Mouse (Mus musculus) CD8-positive naive resting alpha-beta T cell, adult 2 months (primary cell): Measurements from ENCODE around the gene Zfp616.

Source experiments
- DNase-seq, 2 experiments: peaks; one replicate each; pipeline ENCODE4 v3.0.0; 2022; ENCODE audit warnings: low read depth in 2 of 2, low spot score in 2 of 2

Zfp616 gene

DNA sequence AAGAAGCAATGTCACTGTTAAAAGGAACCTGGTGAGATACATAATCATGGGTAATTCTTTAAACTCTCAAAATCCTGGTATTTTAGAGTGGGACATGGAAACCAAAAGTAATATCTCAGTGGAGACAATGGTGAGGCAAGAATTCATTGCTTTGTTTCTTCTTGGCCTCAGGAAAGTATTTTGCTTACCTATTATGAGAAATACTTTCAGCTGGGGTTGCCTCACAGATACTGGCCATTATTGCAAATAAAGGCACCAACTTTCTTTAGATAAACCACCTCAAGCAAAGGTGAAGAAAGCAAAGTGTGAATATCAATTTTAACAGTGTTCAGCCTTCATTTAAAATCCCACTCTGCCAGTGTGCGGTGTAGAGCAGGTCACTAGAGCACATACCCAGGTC is at the start of gene Zfp616:
Zfp616 (plus strand) TSS at position 301 of the 400 bp plus-strand sequence.
- DNase-seq: no peak

DNA sequence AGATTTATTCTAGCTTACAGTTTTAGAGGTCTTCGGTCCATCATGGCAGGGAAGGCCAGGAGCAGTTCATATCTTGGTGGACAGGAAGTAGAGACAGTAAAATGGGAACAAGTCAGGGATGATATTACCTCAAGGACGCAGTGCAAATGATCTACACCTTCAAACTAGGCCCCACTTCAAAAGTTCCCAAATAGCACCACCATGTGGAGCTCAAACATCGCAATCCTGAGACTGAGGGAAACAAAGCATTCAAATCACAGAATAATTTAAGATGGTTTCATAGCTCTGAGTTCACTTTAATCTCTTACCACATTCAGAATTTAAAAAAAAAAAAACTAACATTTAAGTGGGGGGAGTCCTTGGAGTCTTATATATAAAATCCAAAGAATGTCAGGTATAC is 18.4 kb upstream of the Zfp616 start:
- DNase-seq: no peak

DNA sequence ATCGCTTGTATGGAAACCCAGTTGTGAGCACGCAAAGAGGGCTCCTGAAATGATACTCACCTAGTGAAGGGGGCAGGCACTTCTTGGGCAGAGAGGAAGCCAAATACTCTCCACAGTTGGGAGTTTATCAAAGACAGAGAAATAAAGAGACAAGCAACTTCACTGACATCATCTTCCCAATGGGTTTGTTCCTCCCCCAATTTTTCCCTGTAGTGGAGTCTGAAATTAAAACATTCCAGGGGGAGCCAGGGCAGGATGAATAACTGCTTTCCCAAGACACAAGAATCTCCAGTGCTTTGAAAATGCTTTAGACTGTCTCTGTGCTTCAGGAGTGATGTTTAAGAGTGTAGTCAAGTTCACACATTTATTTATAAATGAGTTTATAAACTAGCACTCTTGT is 13.3 kb upstream of the Zfp616 start, which contains the start of the genes Olfr139 and Olfr399:
Olfr139 (minus strand) TSS at position 101 of the 400 bp plus-strand sequence.
Olfr399 (minus strand) TSS at position 165 of the 400 bp plus-strand sequence.
- DNase-seq: no peak

DNA sequence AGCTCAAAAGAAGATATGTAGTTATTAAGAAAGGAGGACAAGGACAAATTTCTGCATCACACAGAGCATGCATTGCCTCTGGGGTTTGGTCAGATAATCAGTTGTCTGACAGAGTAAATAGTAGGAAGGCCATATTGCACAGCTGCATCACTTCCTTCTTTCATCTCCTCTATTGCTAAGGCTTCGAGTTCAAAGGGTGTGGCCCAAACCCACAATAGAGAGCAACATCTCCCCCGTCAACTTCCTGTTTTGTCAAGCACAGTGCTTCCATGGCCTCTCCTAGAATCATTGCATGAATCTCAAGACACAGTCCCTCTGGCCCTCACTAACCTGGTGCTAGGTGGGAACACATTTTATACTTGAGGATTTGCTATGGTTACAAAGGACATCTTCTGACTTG is 31.0 kb downstream of the Zfp616 start:
- DNase-seq: no peak

DNA sequence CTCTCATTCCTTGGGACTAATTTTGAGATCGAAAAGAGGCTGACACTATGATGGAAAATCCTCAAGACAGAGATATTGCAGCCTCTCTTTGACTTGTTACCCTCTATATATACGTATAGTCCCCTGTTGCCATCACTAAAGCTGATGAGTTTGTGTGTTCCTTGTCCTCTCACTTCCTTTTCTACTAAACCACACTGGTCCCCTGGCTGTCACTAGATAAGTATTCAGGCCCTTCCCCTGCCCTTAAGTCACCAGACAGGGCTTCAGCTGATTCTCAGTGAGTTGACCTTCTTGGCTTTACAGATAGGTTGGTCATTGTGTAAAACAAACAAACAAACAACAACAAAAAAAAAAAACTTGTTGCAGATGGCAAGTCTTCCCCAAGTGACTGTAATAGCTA is 31.8 kb downstream of the Zfp616 start:
- no peak for DNase-seq

DNA sequence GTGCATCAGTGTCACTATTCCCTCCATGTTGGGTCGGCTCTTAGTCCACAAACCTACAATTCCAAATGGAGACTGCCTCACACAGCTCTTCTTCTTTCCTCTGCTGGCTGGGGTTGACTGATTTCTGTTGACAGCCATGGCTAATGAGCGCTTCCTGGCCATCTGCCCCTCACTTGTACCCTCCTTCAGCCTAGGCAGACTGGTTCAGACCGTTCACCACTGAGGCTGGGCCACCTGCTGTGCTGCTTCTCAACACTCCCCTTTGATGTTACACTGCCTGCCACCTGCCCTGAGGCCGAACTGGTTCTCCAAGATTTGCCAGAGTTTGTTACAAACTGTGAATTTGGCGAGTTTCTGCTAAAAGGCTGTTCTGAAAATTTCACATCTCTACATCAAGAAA is 35.3 kb downstream of the Zfp616 start:
- DNase-seq: no peak

DNA sequence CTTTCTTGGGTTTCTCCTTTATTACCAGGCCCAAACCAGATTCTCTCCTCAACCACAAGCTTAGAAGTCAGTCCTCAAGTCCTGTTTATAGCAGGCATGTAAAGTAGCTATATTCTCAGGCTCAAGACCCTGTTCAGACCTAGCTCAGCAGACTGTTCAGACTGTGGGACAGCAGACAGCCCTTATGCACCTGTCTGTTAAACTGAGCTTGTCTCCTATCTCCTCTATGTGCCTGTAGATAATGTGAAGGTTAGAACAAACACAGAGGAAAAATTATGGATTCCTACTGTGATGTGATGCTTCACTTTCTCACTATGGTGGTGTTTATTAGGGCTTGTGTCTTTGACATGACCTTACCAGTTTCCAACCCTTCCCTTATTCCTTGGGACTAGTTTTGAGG is 43.7 kb downstream of the Zfp616 start, which contains the start of gene Olfr401:
Olfr401 (plus strand) TSS at position 301 of the 400 bp plus-strand sequence.
- DNase-seq: no peak
